Mouse (Mus musculus) common myeloid progenitor, adult 5-6 weeks (primary cell): ENCODE data around the gene Msln. TPM values are rescaled to one million over a fixed set of nuclear protein-coding genes. Genes with fewer than 3 reads are reported as not detected.

Experiments used
- ATAC-seq: replicated peaks from 2 replicates; pipeline ENCODE4 v1.8.0; 2016; ENCODE audit warnings: low read depth, mild to moderate bottlenecking, moderate TSS enrichment, inconsistent platforms; ENCODE audit not compliant: poor library complexity, severe bottlenecking
- total RNA-seq: library from RNA; stranded (forward); fragments of 200-1000, 187-1606 nt; gene quantifications from 2 replicates; pipeline ENCODE4 v1.2.3, GENCODE M21; 2017

Gene Msln
- total RNA-seq = not detected in 2 replicates

GRCm38 (mm10) chr17:25754241-25754640 lies at the start of gene Msln:
Gene Msln, minus strand, starts transcription at chr17:25754378.
- no peak for ATAC-seq

GRCm38 (mm10) chr17:25802825-25803517 lies 48.8 kb upstream of the Msln start:
- no peak; the same call in 1 of the 2 replicates for ATAC-seq

- peak; percentile 80 for ATAC-seq
These were observed 46.9 kb upstream of the Msln start for GRCm38 (mm10) chr17:25801029-25801428.

GRCm38 (mm10) chr17:25796951-25797369 lies 42.8 kb upstream of the Msln start, which contains the start of gene Metrn:
Gene Metrn, minus strand, starts transcription at chr17:25797136.
- peak; percentile 62 for ATAC-seq

GRCm38 (mm10) chr17:25796211-25796771 lies 42.1 kb upstream of the Msln start:
- no peak for ATAC-seq

- no peak for ATAC-seq
These were observed 41.5 kb upstream of the Msln start, which contains the start of gene AC134908.4 for GRCm38 (mm10) chr17:25795609-25796092. Gene AC134908.4, minus strand, starts transcription at chr17:25795659.

- no peak for ATAC-seq
These were observed 40.8 kb upstream of the Msln start for GRCm38 (mm10) chr17:25794998-25795397.

GRCm38 (mm10) chr17:25794197-25794596 lies 40.0 kb upstream of the Msln start:
- no peak for ATAC-seq

GRCm38 (mm10) chr17:25792615-25793014 lies 38.4 kb upstream of the Msln start, which contains the start of gene Fam173a:
Gene Fam173a, minus strand, starts transcription at chr17:25792901.
- peak; percentile 62 for ATAC-seq

- peak; percentile 69 for ATAC-seq
These were observed 37.8 kb upstream of the Msln start for GRCm38 (mm10) chr17:25791843-25792527.

- no peak for ATAC-seq
These were observed 37.2 kb upstream of the Msln start for GRCm38 (mm10) chr17:25791320-25791842.

- ATAC-seq = no peak
These were observed 32.8 kb upstream of the Msln start for GRCm38 (mm10) chr17:25786781-25787504.

GRCm38 (mm10) chr17:25786280-25786679 lies 32.1 kb upstream of the Msln start, which contains the start of gene Ccdc78:
Gene Ccdc78, plus strand, starts transcription at chr17:25786580.
- no peak for ATAC-seq

GRCm38 (mm10) chr17:25785281-25785745 lies 31.1 kb upstream of the Msln start, which contains the start of gene Haghl:
Gene Haghl, minus strand, starts transcription at chr17:25785673.
- ATAC-seq = peak; percentile 91

GRCm38 (mm10) chr17:25783861-25784574 lies 29.8 kb upstream of the Msln start:
- ATAC-seq = no peak

- ATAC-seq = no peak
These were observed 28.9 kb upstream of the Msln start for GRCm38 (mm10) chr17:25783086-25783485.

GRCm38 (mm10) chr17:25781339-25781738 lies 27.2 kb upstream of the Msln start:
- ATAC-seq = no peak

GRCm38 (mm10) chr17:25777948-25778347 lies 23.8 kb upstream of the Msln start:
- no peak for ATAC-seq
